Mouse (Mus musculus): ENCODE measurements at regions not wholly inside any gene's neighbourhood (a gene's known extent, or its start where the extent isn't known, plus 50 kb on each side); places are given as distances from the start of the nearest gene placed in this dataset.
A peak's percentile ranks its signal among the peaks of the same experiment; 100 is the strongest.

DNA sequence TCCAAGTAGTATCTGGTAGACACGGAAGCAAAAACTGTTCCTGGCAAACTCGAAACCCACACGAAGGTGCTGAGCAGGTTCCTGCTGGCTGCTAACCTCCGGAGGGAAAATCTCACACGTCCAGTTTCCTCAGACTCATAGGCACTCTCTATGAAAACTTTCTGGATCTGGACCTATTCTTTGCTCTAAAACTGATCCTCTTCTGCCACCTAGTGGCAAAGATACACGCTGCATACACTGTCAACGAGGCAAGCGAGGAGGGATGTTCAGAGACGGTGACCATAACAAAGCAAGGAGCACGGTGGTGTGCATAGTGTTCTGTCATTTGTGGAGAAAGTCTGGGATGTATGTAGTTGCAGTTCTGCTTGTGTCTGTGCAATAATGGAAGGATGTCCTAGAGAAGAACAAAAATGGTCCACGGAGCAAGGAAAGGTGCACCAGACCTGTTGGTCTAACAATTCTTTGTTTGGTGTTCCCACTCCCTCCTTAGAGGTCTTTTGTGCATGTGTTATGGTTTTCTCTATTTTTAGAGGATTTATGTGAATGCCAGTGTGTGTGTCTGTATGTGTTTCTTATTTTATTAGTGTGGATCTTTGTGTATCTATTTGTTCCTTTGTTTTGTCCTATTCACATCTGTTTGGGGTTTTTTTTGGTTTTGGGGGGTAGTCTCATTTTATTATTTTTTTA is 57.0 kb upstream of the Siglech start:
- peak; percentile 38 for DNase-seq
